In the genomic region with DNA sequence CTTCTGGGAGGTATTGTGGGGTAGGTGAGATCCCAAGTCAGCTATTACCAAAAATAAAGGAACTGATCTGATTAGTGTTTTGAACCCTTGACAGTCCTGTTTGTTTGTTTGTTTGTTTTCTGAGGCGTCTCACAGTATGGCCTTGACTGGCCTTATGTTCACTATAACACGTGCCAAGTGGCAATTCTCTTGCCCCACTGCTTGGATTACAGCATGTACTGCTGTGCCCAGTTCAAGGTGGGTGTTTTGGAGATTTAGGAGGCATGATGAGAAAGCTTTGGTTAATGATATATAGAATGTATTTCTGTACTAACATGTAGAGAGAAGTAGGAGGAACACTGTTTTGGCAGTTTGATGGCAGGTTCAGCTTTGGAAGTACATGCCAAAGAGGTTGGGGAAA, we compare ENCODE assay signal across 30 mouse cellular contexts. TPM values are rescaled to one million over a fixed set of nuclear protein-coding genes. Genes with fewer than 3 reads are reported as not detected.
DNase-seq lines count a peak whose midpoint lies in the region; ATAC-seq lines count a peak whose summit lies in the region.
"Had no signal": no experiment of that assay in that cellular context is flagged by ENCODE, and none has a peak within 500 bp of the region (broad histone marks: within the 10 kb centered on the region; RNA-seq: fewer than 3 reads in every experiment).

No protein-coding gene starts in this region.

- H3K27ac ChIP-seq in hindbrain, embryonic 16.5 days (ENCODE audit: low read depth, low read length) = no peak overlapping the region
- H3K27ac ChIP-seq in hindbrain, embryonic 11.5 days (ENCODE audit: low read depth, low read length) = no peak overlapping the region
- 0 out of 2 replicates have a peak overlapping the region, but pooled peaks have one; percentile 20 for H3K27ac ChIP-seq in liver, embryonic 12.5 days
- H3K27ac ChIP-seq in intestine, embryonic 15.5 days = no peak overlapping the region
- H3K27ac ChIP-seq: embryonic facial prominence, embryonic 13.5 days; forebrain, embryonic 13.5 days; heart, embryonic 13.5 days; hindbrain, embryonic 12.5 days; liver, embryonic 13.5 days; midbrain, embryonic 12.5 days; neural tube, embryonic 12.5 days had no signal

- ATAC-seq in cerebellum, adult (ENCODE audit: insufficient number of reproducible peaks, low FRiP score, low TSS enrichment) = 0 out of 2 replicates have a peak, but pooled peaks have one; percentile 45
- ATAC-seq in hindbrain, embryonic 16.5 days = peak; percentile 9; the same call in 1 of the 2 replicates
- no peak for ATAC-seq in hindbrain, embryonic 11.5 days (ENCODE audit: low FRiP score)
- ATAC-seq in liver, embryonic 12.5 days = no peak
- no peak for ATAC-seq in intestine, embryonic 15.5 days
- ATAC-seq: activated CD4-positive, CD25-positive, alpha-beta regulatory T cell, adult 4 months; forebrain, embryonic 13.5 days; intestine, postnatal 0 days had no signal

- DNase-seq in cerebellum, adult 9-10 months = no peak
- no peak for DNase-seq in hindbrain, embryonic 11.5 days (ENCODE audit: low spot score)
- DNase-seq in right cerebral cortex, postnatal 25 days = no peak
- DNase-seq in gastrocnemius, postnatal 10 days = no peak
- DNase-seq: adrenal gland, adult 2 months; cerebellum, adult 11 months; heart, postnatal 10 days; kidney, postnatal 14 days; layer of hippocampus, adult 9-11 months; liver, embryonic 13.5 days; lung, embryonic 14.5 days; right cerebral cortex, adult 18-20 months; right cerebral cortex, postnatal 4 days; thymus, adult 2 months; thymus, postnatal 36 days had no signal

- H3K36me3 ChIP-seq in hindbrain, embryonic 16.5 days (ENCODE audit: control insufficient read depth, insufficient read depth, low read length) = peaks cover 12% of the 10 kb centered on the region
- H3K36me3 ChIP-seq in hindbrain, embryonic 11.5 days (ENCODE audit: control insufficient read depth, insufficient read depth, low read length) = peaks cover 2% of the 10 kb centered on the region; the same call in 1 of the 2 replicates
- peaks cover 80% of the 10 kb centered on the region for H3K36me3 ChIP-seq in liver, embryonic 12.5 days
- peaks cover 4% of the 10 kb centered on the region; the same call in 1 of the 2 replicates for H3K36me3 ChIP-seq in intestine, embryonic 15.5 days

- no peaks in the 10 kb centered on the region for H3K9me3 ChIP-seq in hindbrain, embryonic 16.5 days (ENCODE audit: control insufficient read depth, low read length)
- H3K9me3 ChIP-seq in hindbrain, embryonic 11.5 days (ENCODE audit: control insufficient read depth, low read length) = no peaks in the 10 kb centered on the region
- H3K9me3 ChIP-seq in liver, embryonic 12.5 days (replicated peaks) = no peaks in the 10 kb centered on the region
- H3K9me3 ChIP-seq in intestine, embryonic 15.5 days = no peaks in the 10 kb centered on the region
- H3K9me3 ChIP-seq: embryonic facial prominence, embryonic 13.5 days; heart, embryonic 13.5 days; hindbrain, embryonic 12.5 days; liver, embryonic 13.5 days; midbrain, embryonic 12.5 days; neural tube, embryonic 12.5 days had no signal

- H3K9ac ChIP-seq in hindbrain, embryonic 16.5 days (ENCODE audit: low read depth, low read length) = no peak overlapping the region
- no peak overlapping the region for H3K9ac ChIP-seq in hindbrain, embryonic 11.5 days (ENCODE audit: low read depth, low read length)
- no peak overlapping the region for H3K9ac ChIP-seq in liver, embryonic 12.5 days
- H3K9ac ChIP-seq in intestine, embryonic 15.5 days = no peak overlapping the region
- H3K9ac ChIP-seq: embryonic facial prominence, embryonic 13.5 days; forebrain, embryonic 13.5 days; heart, embryonic 13.5 days; hindbrain, embryonic 12.5 days; liver, embryonic 13.5 days; lung, embryonic 14.5 days; midbrain, embryonic 12.5 days; neural tube, embryonic 12.5 days had no signal

- WGBS in hindbrain, embryonic 16.5 days = 70% methylated on average over 2 of the region's 2 CpGs
- 96% methylated on average over 2 of the region's 2 CpGs for WGBS in hindbrain, embryonic 11.5 days
- 90% methylated on average over 2 of the region's 2 CpGs for WGBS in liver, embryonic 12.5 days (ENCODE audit: insufficient replicate concordance)
- WGBS in intestine, embryonic 15.5 days = 85% methylated on average over 2 of the region's 2 CpGs

- no peaks in the 10 kb centered on the region for H3K4me1 ChIP-seq in hindbrain, embryonic 16.5 days (ENCODE audit: control insufficient read depth, insufficient read depth, low read depth, low read length)
- no peaks in the 10 kb centered on the region for H3K4me1 ChIP-seq in hindbrain, embryonic 11.5 days (replicated peaks; ENCODE audit: control insufficient read depth, insufficient read depth, low read length)
- H3K4me1 ChIP-seq in liver, embryonic 12.5 days = peaks cover 20% of the 10 kb centered on the region
- H3K4me1 ChIP-seq in intestine, embryonic 15.5 days (replicated peaks) = 0 out of 2 replicates have a peak, but pooled peaks cover 4% of the 10 kb centered on the region
- H3K4me1 ChIP-seq: embryonic facial prominence, embryonic 13.5 days; forebrain, embryonic 13.5 days; hindbrain, embryonic 12.5 days; midbrain, embryonic 12.5 days; neural tube, embryonic 12.5 days had no signal

- H3K27me3 ChIP-seq in hindbrain, embryonic 16.5 days (replicated peaks; ENCODE audit: control insufficient read depth, insufficient read depth, low read length) = no peaks in the 10 kb centered on the region
- H3K27me3 ChIP-seq in hindbrain, embryonic 11.5 days (ENCODE audit: control insufficient read depth, insufficient read depth, low read length) = no peaks in the 10 kb centered on the region
- no peaks in the 10 kb centered on the region for H3K27me3 ChIP-seq in liver, embryonic 12.5 days (replicated peaks)
- no peaks in the 10 kb centered on the region for H3K27me3 ChIP-seq in intestine, embryonic 15.5 days (replicated peaks)
- H3K27me3 ChIP-seq: CH12.LX; embryonic facial prominence, embryonic 13.5 days; forebrain, embryonic 13.5 days; heart, embryonic 13.5 days; hindbrain, embryonic 12.5 days; liver, embryonic 13.5 days; midbrain, embryonic 12.5 days; neural tube, embryonic 12.5 days had no signal

- H3K4me2 ChIP-seq in hindbrain, embryonic 16.5 days (ENCODE audit: low read length) = no peak overlapping the region
- no peak overlapping the region for H3K4me2 ChIP-seq in hindbrain, embryonic 11.5 days (replicated peaks; ENCODE audit: low read depth, low read length)
- no peak overlapping the region for H3K4me2 ChIP-seq in liver, embryonic 12.5 days
- no peak overlapping the region for H3K4me2 ChIP-seq in intestine, embryonic 15.5 days (replicated peaks)
- H3K4me2 ChIP-seq: embryonic facial prominence, embryonic 13.5 days; forebrain, embryonic 13.5 days; heart, embryonic 13.5 days; hindbrain, embryonic 12.5 days; liver, embryonic 13.5 days; lung, embryonic 14.5 days; midbrain, embryonic 12.5 days; neural tube, embryonic 12.5 days had no signal

- H3K4me3 ChIP-seq in hindbrain, embryonic 16.5 days (ENCODE audit: low read length) = no peak overlapping the region
- H3K4me3 ChIP-seq in hindbrain, embryonic 11.5 days (ENCODE audit: low read depth, low read length) = no peak overlapping the region
- no peak overlapping the region for H3K4me3 ChIP-seq in liver, embryonic 12.5 days
- H3K4me3 ChIP-seq in intestine, embryonic 15.5 days (replicated peaks) = no peak overlapping the region
- H3K4me3 ChIP-seq: embryonic facial prominence, embryonic 13.5 days; erythroblast, embryonic 14.5 days; forebrain, embryonic 13.5 days; heart, embryonic 13.5 days; hindbrain, embryonic 12.5 days; liver, embryonic 13.5 days; midbrain, embryonic 12.5 days; myocyte; neural tube, embryonic 12.5 days had no signal

RNA-seq across cellular contexts. Expression of a gene that starts 28.0 kb away (rescaled TPM):
- polyA plus RNA-seq in hindbrain, embryonic 16.5 days (2015; fragmentation: Nextera tagmentation; extraction: Ambion mirVana) = 34.4 and 35.6 TPM in 2 replicates
- polyA plus RNA-seq in hindbrain, embryonic 11.5 days (2014; fragmentation: Nextera tagmentation; extraction: Ambion mirVana) = 37.4 and 57.8 TPM in 2 replicates
- polyA plus RNA-seq in liver, embryonic 12.5 days (2016; fragmentation: Nextera tagmentation; extraction: Ambion mirVana) = 71.1 and 73.2 TPM in 2 replicates
- 100 to 1,000 TPM; 152 to 168 TPM for total RNA-seq in gastrocnemius, postnatal 10 days (2021)
- 30.8 and 33.3 TPM in 2 replicates for polyA plus RNA-seq in intestine, embryonic 15.5 days (2015; fragmentation: Nextera tagmentation; extraction: Ambion mirVana)

Comparison
In these comparisons a context has a peak if more than half of its experiments do, and no peak if none do; other contexts are left out.
1. ATAC-seq: peak in cerebellum, adult (single experiment) and hindbrain, embryonic 16.5 days (single experiment); none in hindbrain, embryonic 11.5 days (single experiment), liver, embryonic 12.5 days (single experiment) and intestine, embryonic 15.5 days (single experiment).